Comparison of ENCODE assay signal across 1 mouse cellular context in the genomic region with DNA sequence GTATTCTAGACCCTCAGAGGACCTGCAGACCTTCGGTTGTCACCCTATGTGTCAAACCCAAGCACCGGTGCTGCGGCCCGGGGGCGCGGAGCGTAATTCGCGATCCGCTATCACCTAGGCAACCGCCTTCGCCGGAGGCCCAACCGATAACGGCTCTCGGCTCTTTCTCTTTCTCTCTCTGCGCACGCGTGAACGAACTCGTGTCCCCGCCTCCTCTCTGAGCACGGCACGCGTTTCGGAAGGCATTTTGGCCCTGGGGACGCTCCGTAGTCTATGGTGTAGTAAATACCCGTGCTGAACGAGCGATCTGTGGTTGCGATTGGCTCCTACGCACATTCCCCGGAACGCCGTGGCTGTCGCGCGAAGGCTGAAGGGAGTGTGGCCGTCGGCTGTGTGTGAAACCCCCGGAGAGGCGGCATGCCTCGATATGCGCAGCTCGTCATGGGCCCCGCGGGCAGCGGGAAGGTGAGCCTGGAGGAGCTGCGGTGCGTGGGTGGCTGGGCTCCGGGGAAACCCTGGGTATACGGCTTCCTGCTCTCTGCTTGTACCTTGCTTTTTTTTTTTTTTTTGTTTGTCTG.
TF ChIP-seq lines count a peak whose summit lies in the region.

A gene (minus strand): TSS at position 173 of the 578 bp plus-strand sequence.

TF ChIP-seq in CH12.LX, 34 proteins besides CTCF, POLR2A, EP300 and RAD21 (continued from another document):
- peak; percentile 71; the same call in 1 of the 2 replicates for TF ChIP-seq E2F4 (IDR thresholded peaks at IDR 0.05; ENCODE audit: insufficient replicate concordance, low read depth, low read length)
- no peak for TF ChIP-seq SMC3 (IDR thresholded peaks at IDR 0.05; ENCODE audit: low read depth, low read length)
- peak; percentile 92 for TF ChIP-seq NRF1 (IDR thresholded peaks at IDR 0.05; ENCODE audit: low read depth, low read length)
- no peak for TF ChIP-seq PAX5 (IDR thresholded peaks at IDR 0.05; ENCODE audit: low read length)
- TF ChIP-seq USF1 (IDR thresholded peaks at IDR 0.05; ENCODE audit: low read depth, low read length), result no peak
- peak; percentile 85 for TF ChIP-seq ELF1 (IDR thresholded peaks at IDR 0.05; ENCODE audit: low read depth, low read length)
- peak; percentile 89 for TF ChIP-seq HCFC1 (IDR thresholded peaks at IDR 0.05; ENCODE audit: low read depth, low read length)
- peak; percentile 94 for TF ChIP-seq MYC (IDR thresholded peaks at IDR 0.05; ENCODE audit: low read depth, low read length)
- no peak for TF ChIP-seq UBTF (IDR thresholded peaks at IDR 0.05; ENCODE audit: low read depth, low read length)
- TF ChIP-seq BHLHE40 (IDR thresholded peaks at IDR 0.05; ENCODE audit: low read depth, low read length), result peak; percentile 99
- no peak for TF ChIP-seq JUND (conservative IDR thresholded peaks at IDR 0.05; ENCODE audit: low read depth, low read length)
- TF ChIP-seq JUN (IDR thresholded peaks at IDR 0.05; ENCODE audit: insufficient read depth, low read depth, low read length), result no peak
- no peak for TF ChIP-seq ZKSCAN1 (IDR thresholded peaks at IDR 0.05; ENCODE audit: borderline replicate concordance, low read depth, low read length)
- TF ChIP-seq SIN3A (IDR thresholded peaks at IDR 0.05; ENCODE audit: low read length), result peak; percentile 94
- TF ChIP-seq CHD1 (IDR thresholded peaks at IDR 0.05; ENCODE audit: low read depth, low read length), result no peak; the same call in 1 of the 2 replicates
- TF ChIP-seq MAFK (IDR thresholded peaks at IDR 0.05; ENCODE audit: insufficient replicate concordance, low read length), result no peak
- no peak; the same call in 1 of the 2 replicates for TF ChIP-seq GABPA (IDR thresholded peaks at IDR 0.05; ENCODE audit: insufficient replicate concordance, low read depth, low read length)
- no peak for TF ChIP-seq RCOR1 (conservative IDR thresholded peaks at IDR 0.05; ENCODE audit: low read depth, low read length)
- peak; percentile 78; the same call in 1 of the 2 replicates for TF ChIP-seq TCF12 (IDR thresholded peaks at IDR 0.05; ENCODE audit: low read depth, low read length)
TF ChIP-seq in CH12.LX: peak in this region for 19.
